Comparison of ENCODE assay signal across 26 mouse cellular contexts in genomic region chr10:91827074-91827473, GRCm38 (mm10).
A peak's percentile ranks its signal among the peaks of the same experiment; 100 is the strongest.
DNase-seq lines count a peak whose midpoint lies in the region; ATAC-seq lines count a peak whose summit lies in the region.
"Had no signal": no experiment of that assay in that cellular context is flagged by ENCODE, and none has a peak within 500 bp of the region (broad histone marks: within the 10 kb centered on the region; RNA-seq: fewer than 3 reads in every experiment).

No protein-coding gene starts in this region.

- no peak overlapping the region for H3K27ac ChIP-seq in hindbrain, embryonic 10.5 days
- H3K27ac ChIP-seq in hindbrain, embryonic 16.5 days (ENCODE audit: low read depth, low read length), result no peak overlapping the region
- H3K27ac ChIP-seq in midbrain, embryonic 13.5 days, result no peak overlapping the region
- H3K27ac ChIP-seq in midbrain, embryonic 15.5 days, result no peak overlapping the region
- H3K27ac ChIP-seq in neural tube, embryonic 15.5 days (replicated peaks), result no peak overlapping the region
- H3K27ac ChIP-seq: heart, adult 2 months; kidney, embryonic 15.5 days; liver, embryonic 12.5 days; neural tube, embryonic 13.5 days had no signal

- H3K4me3 ChIP-seq in hindbrain, embryonic 10.5 days, result no peak overlapping the region
- H3K4me3 ChIP-seq in hindbrain, embryonic 16.5 days (ENCODE audit: low read length), result no peak overlapping the region
- H3K4me3 ChIP-seq in midbrain, embryonic 13.5 days (replicated peaks), result no peak overlapping the region
- no peak overlapping the region for H3K4me3 ChIP-seq in midbrain, embryonic 15.5 days
- H3K4me3 ChIP-seq in neural tube, embryonic 15.5 days (replicated peaks), result no peak overlapping the region
- H3K4me3 ChIP-seq: erythroblast, embryonic 14.5 days; heart, adult 2 months; heart, embryonic 12.5 days; kidney, embryonic 15.5 days; liver, embryonic 12.5 days; neural tube, embryonic 13.5 days had no signal

- H3K4me2 ChIP-seq in hindbrain, embryonic 16.5 days (ENCODE audit: low read length), result no peak overlapping the region
- H3K4me2 ChIP-seq in midbrain, embryonic 13.5 days (replicated peaks), result no peak overlapping the region
- H3K4me2 ChIP-seq in midbrain, embryonic 15.5 days, result no peak overlapping the region
- no peak overlapping the region for H3K4me2 ChIP-seq in neural tube, embryonic 15.5 days
- H3K4me2 ChIP-seq: heart, embryonic 12.5 days; kidney, embryonic 15.5 days; liver, embryonic 12.5 days; neural tube, embryonic 13.5 days had no signal

- DNase-seq in hindbrain, embryonic 10.5 days (ENCODE audit: low spot score), result peak; percentile 3
- peak; percentile 26 for DNase-seq in embryo, embryonic 11 days
- DNase-seq: adrenal gland, adult 2 months; adrenal gland, postnatal 36 days; B cell, adult 2 months; cerebellum, adult 8-10 months; cerebellum, postnatal 25 days; heart, adult 2 months; heart, postnatal 4 days; kidney, adult 11 months; kidney, postnatal 25 days; left cerebral cortex, postnatal 4 days; liver, postnatal 0 days; lung, postnatal 36 days; retina, postnatal 1 day; right cerebral cortex, postnatal 14 days had no signal

- no peaks in the 10 kb centered on the region for H3K36me3 ChIP-seq in hindbrain, embryonic 10.5 days
- no peaks in the 10 kb centered on the region for H3K36me3 ChIP-seq in hindbrain, embryonic 16.5 days (ENCODE audit: control insufficient read depth, insufficient read depth, low read length)
- no peaks in the 10 kb centered on the region for H3K36me3 ChIP-seq in midbrain, embryonic 13.5 days
- H3K36me3 ChIP-seq in midbrain, embryonic 15.5 days (replicated peaks), result no peaks in the 10 kb centered on the region
- H3K36me3 ChIP-seq in neural tube, embryonic 15.5 days, result no peaks in the 10 kb centered on the region
- H3K36me3 ChIP-seq: heart, embryonic 12.5 days; kidney, embryonic 15.5 days; liver, embryonic 12.5 days; neural tube, embryonic 13.5 days had no signal

- 28% methylated on average over 3 of the region's 3 CpGs for WGBS in hindbrain, embryonic 10.5 days
- WGBS in hindbrain, embryonic 16.5 days, result 31% methylated on average over 3 of the region's 3 CpGs
- 27% methylated on average over 3 of the region's 3 CpGs for WGBS in midbrain, embryonic 13.5 days
- 27% methylated on average over 3 of the region's 3 CpGs for WGBS in midbrain, embryonic 15.5 days
- 55% methylated on average over 3 of the region's 3 CpGs for WGBS in neural tube, embryonic 15.5 days

- no peaks in the 10 kb centered on the region for H3K27me3 ChIP-seq in hindbrain, embryonic 10.5 days (ENCODE audit: insufficient read depth, poor library complexity, severe bottlenecking)
- H3K27me3 ChIP-seq in hindbrain, embryonic 16.5 days (replicated peaks; ENCODE audit: control insufficient read depth, insufficient read depth, low read length), result no peaks in the 10 kb centered on the region
- H3K27me3 ChIP-seq in midbrain, embryonic 13.5 days, result no peaks in the 10 kb centered on the region
- H3K27me3 ChIP-seq in midbrain, embryonic 15.5 days (replicated peaks), result no peaks in the 10 kb centered on the region
- H3K27me3 ChIP-seq in neural tube, embryonic 15.5 days (replicated peaks), result no peaks in the 10 kb centered on the region
- H3K27me3 ChIP-seq: heart, embryonic 12.5 days; kidney, embryonic 15.5 days; liver, embryonic 12.5 days; neural tube, embryonic 13.5 days had no signal

- no peak overlapping the region for H3K9ac ChIP-seq in hindbrain, embryonic 16.5 days (ENCODE audit: low read depth, low read length)
- H3K9ac ChIP-seq in midbrain, embryonic 13.5 days (replicated peaks), result no peak overlapping the region
- no peak overlapping the region for H3K9ac ChIP-seq in midbrain, embryonic 15.5 days
- no peak overlapping the region for H3K9ac ChIP-seq in neural tube, embryonic 15.5 days (replicated peaks)
- H3K9ac ChIP-seq: heart, embryonic 12.5 days; kidney, embryonic 15.5 days; liver, embryonic 12.5 days; liver, postnatal 0 days; neural tube, embryonic 13.5 days had no signal

- ATAC-seq in hindbrain, embryonic 16.5 days, result no peak
- ATAC-seq in midbrain, embryonic 13.5 days, result 0 out of 2 replicates have a peak, but pooled peaks have one; percentile 43
- no peak for ATAC-seq in midbrain, embryonic 15.5 days (replicated peaks)
- ATAC-seq in neural tube, embryonic 15.5 days (ENCODE audit: low FRiP score), result no peak
- ATAC-seq: inflammation-experienced regulatory T-cells, adult 6 months; liver, embryonic 12.5 days; liver, postnatal 0 days had no signal

- H3K9me3 ChIP-seq in hindbrain, embryonic 10.5 days, result no peaks in the 10 kb centered on the region
- H3K9me3 ChIP-seq in hindbrain, embryonic 16.5 days (ENCODE audit: control insufficient read depth, low read length), result no peaks in the 10 kb centered on the region
- no peaks in the 10 kb centered on the region for H3K9me3 ChIP-seq in midbrain, embryonic 13.5 days
- H3K9me3 ChIP-seq in midbrain, embryonic 15.5 days, result no peaks in the 10 kb centered on the region
- H3K9me3 ChIP-seq in neural tube, embryonic 15.5 days (replicated peaks), result no peaks in the 10 kb centered on the region
- H3K9me3 ChIP-seq: heart, embryonic 12.5 days; kidney, embryonic 15.5 days; liver, embryonic 12.5 days; neural tube, embryonic 13.5 days had no signal

- H3K4me1 ChIP-seq in hindbrain, embryonic 10.5 days (replicated peaks), result peaks cover 14% of the 10 kb centered on the region
- H3K4me1 ChIP-seq in hindbrain, embryonic 16.5 days (ENCODE audit: control insufficient read depth, insufficient read depth, low read depth, low read length), result no peaks in the 10 kb centered on the region
- peaks cover 10% of the 10 kb centered on the region for H3K4me1 ChIP-seq in midbrain, embryonic 13.5 days (replicated peaks)
- no peaks in the 10 kb centered on the region for H3K4me1 ChIP-seq in midbrain, embryonic 15.5 days
- no peaks in the 10 kb centered on the region for H3K4me1 ChIP-seq in neural tube, embryonic 15.5 days
- H3K4me1 ChIP-seq: heart, embryonic 12.5 days; liver, embryonic 12.5 days; neural tube, embryonic 13.5 days had no signal
